Mouse (Mus musculus) midbrain, embryonic 13.5 days (tissue): ENCODE measurements at regions not wholly inside any gene's neighbourhood (a gene's known extent, or its start where the extent isn't known, plus 50 kb on each side); places are given as distances from the start of the nearest gene placed in this dataset.
A peak's percentile ranks its signal among the peaks of the same experiment; 100 is the strongest.

Source experiments
- ATAC-seq: fragments of 200-750 bp; cut with Nextera tagmentation; 2 replicates; pipeline ENCODE4 v1.8.0; 2017; ENCODE audit warnings: mild to moderate bottlenecking, moderate TSS enrichment, moderate library complexity
- H3K27ac ChIP-seq: fragments of 300-500 bp; sonication (generic); 2 replicates; pipeline ENCODE4 v1.5.1; 2015; ENCODE audit warnings: inconsistent platforms, mild to moderate bottlenecking, moderate library complexity
- H3K27me3 ChIP-seq: fragments of 300-500 bp; sonication (generic); 2 replicates; pipeline ENCODE4 v1.6.1; 2015; ENCODE audit warnings: mild to moderate bottlenecking, inconsistent platforms
- H3K36me3 ChIP-seq: fragments of 300-500 bp; sonication (generic); 2 replicates; pipeline ENCODE4 v1.6.1; 2015; ENCODE audit warnings: mild to moderate bottlenecking, inconsistent platforms
- H3K4me1 ChIP-seq: fragments of 300-500 bp; sonication (generic); replicated peaks from 2 replicates; pipeline ENCODE4 v1.6.1; 2015; ENCODE audit warnings: inconsistent platforms
- H3K4me2 ChIP-seq: fragments of 300-500 bp; sonication (generic); replicated peaks from 2 replicates; pipeline ENCODE4 v1.6.1; 2015; ENCODE audit warnings: moderate library complexity, mild to moderate bottlenecking, inconsistent platforms
- H3K4me3 ChIP-seq: fragments of 300-500 bp; sonication (generic); replicated peaks from 2 replicates; pipeline ENCODE4 v1.5.1; 2015; ENCODE audit warnings: mild to moderate bottlenecking, inconsistent platforms
- H3K9ac ChIP-seq: fragments of 300-500 bp; sonication (generic); replicated peaks from 2 replicates; pipeline ENCODE4 v1.6.1; 2015; ENCODE audit warnings: mild to moderate bottlenecking, inconsistent platforms
- H3K9me3 ChIP-seq: fragments of 300-500 bp; sonication (generic); 2 replicates; pipeline ENCODE4 v1.6.1; 2016; ENCODE audit warnings: mild to moderate bottlenecking, inconsistent platforms
- WGBS: fragments of 180-500 bp; shearing (Covaris S2); methylation state at CpG from one replicate; pipeline ENCODE4 v1.1.7; 2015; 5-methylcytosine and 5-hydroxymethylcytosine counted together

- H3K9me3 ChIP-seq = no peaks in the 10 kb centered on the region
- no peaks in the 10 kb centered on the region for H3K4me1 ChIP-seq
- no peak overlapping the region for H3K4me3 ChIP-seq
- no peak overlapping the region for H3K9ac ChIP-seq
- ATAC-seq = no peak
- H3K27ac ChIP-seq = no peak overlapping the region
- no peaks in the 10 kb centered on the region for H3K27me3 ChIP-seq
- H3K36me3 ChIP-seq = no peaks in the 10 kb centered on the region
- no peak overlapping the region for H3K4me2 ChIP-seq
- WGBS = 75% methylated on average over 3 of the region's 3 CpGs
Observed at GRCm38 (mm10) chr7:115020023-115020422, 276.5 kb downstream of the Insc start.

GRCm38 (mm10) chr7:115025803-115026202 is 282.3 kb downstream of the Insc start:
- H3K9ac ChIP-seq = no peak overlapping the region
- no peaks in the 10 kb centered on the region for H3K27me3 ChIP-seq
- H3K27ac ChIP-seq = no peak overlapping the region
- ATAC-seq = no peak
- no peaks in the 10 kb centered on the region for H3K36me3 ChIP-seq
- no peak overlapping the region for H3K4me3 ChIP-seq
- H3K4me2 ChIP-seq = no peak overlapping the region
- no peaks in the 10 kb centered on the region for H3K4me1 ChIP-seq
- H3K9me3 ChIP-seq = no peaks in the 10 kb centered on the region
- 79% methylated on average over 2 of the region's 2 CpGs for WGBS

- ATAC-seq = no peak
- 76% methylated on average over 1 of the region's 1 CpGs for WGBS
Observed at GRCm38 (mm10) chr7:115027685-115028084, 284.2 kb downstream of the Insc start.

GRCm38 (mm10) chr7:115033987-115034386 is 290.5 kb downstream of the Insc start:
- no peaks in the 10 kb centered on the region for H3K9me3 ChIP-seq
- H3K4me1 ChIP-seq = no peaks in the 10 kb centered on the region
- no peaks in the 10 kb centered on the region for H3K27me3 ChIP-seq
- WGBS = 82% methylated on average over 4 of the region's 4 CpGs
- ATAC-seq = no peak
- H3K27ac ChIP-seq = no peak overlapping the region
- no peak overlapping the region for H3K9ac ChIP-seq
- H3K4me3 ChIP-seq = no peak overlapping the region
- no peaks in the 10 kb centered on the region for H3K36me3 ChIP-seq
- H3K4me2 ChIP-seq = no peak overlapping the region

More at GRCm38 (mm10) chr7:115027685-115028084, 284.2 kb downstream of the Insc start:
- Histone ChIP-seq H3K27me3 (no peaks in the 10 kb centered on the region), H3K9me3 (no peaks in the 10 kb centered on the region), H3K27ac (no peak overlapping the region), H3K9ac (no peak overlapping the region), H3K4me1 (no peaks in the 10 kb centered on the region), H3K4me3 (no peak overlapping the region), H3K4me2 (no peak overlapping the region), H3K36me3 (no peaks in the 10 kb centered on the region)

- no peaks in the 10 kb centered on the region for H3K9me3 ChIP-seq
- no peak overlapping the region for H3K4me2 ChIP-seq
- H3K9ac ChIP-seq = no peak overlapping the region
- peaks cover 34% of the 10 kb centered on the region for H3K27me3 ChIP-seq
- peaks cover 14% of the 10 kb centered on the region for H3K4me1 ChIP-seq
- no peak overlapping the region for H3K4me3 ChIP-seq
- ATAC-seq = peak; percentile 37; the same call in 1 of the 2 replicates
- no peak overlapping the region for H3K27ac ChIP-seq
- no peaks in the 10 kb centered on the region for H3K36me3 ChIP-seq
Observed at GRCm38 (mm10) chr7:115055527-115055926, 312.0 kb downstream of the Insc start.

- Histone ChIP-seq H3K4me1 (peaks cover 14% of the 10 kb centered on the region), H3K9me3 (no peaks in the 10 kb centered on the region), H3K4me3 (no peak overlapping the region), H3K9ac (no peak overlapping the region), H3K4me2 (no peak overlapping the region), H3K27me3 (peaks cover 45% of the 10 kb centered on the region), H3K36me3 (no peaks in the 10 kb centered on the region), H3K27ac (no peak overlapping the region)
- WGBS = 22% methylated on average over 3 of the region's 3 CpGs
- ATAC-seq = peak; percentile 77
Observed at GRCm38 (mm10) chr7:115056992-115057645, 313.6 kb downstream of the Insc start.

- Histone ChIP-seq H3K9me3 (no peaks in the 10 kb centered on the region), H3K4me3 (no peak overlapping the region), H3K36me3 (no peaks in the 10 kb centered on the region), H3K4me1 (peaks cover 14% of the 10 kb centered on the region), H3K27me3 (peaks cover 50% of the 10 kb centered on the region), H3K9ac (no peak overlapping the region), H3K4me2 (no peak overlapping the region), H3K27ac (no peak overlapping the region)
- WGBS = 11% methylated on average over 3 of the region's 3 CpGs
- peak; percentile 50; the same call in 1 of the 2 replicates for ATAC-seq
Observed at GRCm38 (mm10) chr7:115057736-115058135, 314.2 kb downstream of the Insc start.

GRCm38 (mm10) chr7:115060171-115060570 is 316.7 kb downstream of the Insc start:
- ATAC-seq = no peak
- WGBS = 54% methylated on average over 5 of the region's 5 CpGs

GRCm38 (mm10) chr7:115062817-115063216 is 319.3 kb downstream of the Insc start:
- 79% methylated on average over 3 of the region's 3 CpGs for WGBS
- Histone ChIP-seq H3K4me3 (no peak overlapping the region), H3K4me2 (no peak overlapping the region), H3K4me1 (peaks cover 8% of the 10 kb centered on the region), H3K27ac (no peak overlapping the region), H3K36me3 (no peaks in the 10 kb centered on the region), H3K9me3 (no peaks in the 10 kb centered on the region), H3K9ac (no peak overlapping the region), H3K27me3 (peaks cover 44% of the 10 kb centered on the region)
- ATAC-seq = no peak

More at GRCm38 (mm10) chr7:115060171-115060570, 316.7 kb downstream of the Insc start:
- H3K4me1 ChIP-seq = peaks cover 20% of the 10 kb centered on the region
- no peak overlapping the region for H3K27ac ChIP-seq
- H3K36me3 ChIP-seq = no peaks in the 10 kb centered on the region
- H3K9ac ChIP-seq = no peak overlapping the region
- peaks cover 54% of the 10 kb centered on the region for H3K27me3 ChIP-seq
- H3K4me3 ChIP-seq = no peak overlapping the region
- H3K9me3 ChIP-seq = no peaks in the 10 kb centered on the region
- no peak overlapping the region for H3K4me2 ChIP-seq

GRCm38 (mm10) chr7:115067641-115068040 is 324.1 kb downstream of the Insc start:
- Histone ChIP-seq H3K9ac (no peak overlapping the region), H3K27me3 (peaks cover 5% of the 10 kb centered on the region), H3K4me3 (no peak overlapping the region), H3K4me1 (peaks cover 6% of the 10 kb centered on the region; the same call in 1 of the 2 replicates), H3K27ac (no peak overlapping the region), H3K36me3 (no peaks in the 10 kb centered on the region), H3K9me3 (no peaks in the 10 kb centered on the region), H3K4me2 (no peak overlapping the region)
- 91% methylated on average over 2 of the region's 2 CpGs for WGBS
- no peak for ATAC-seq

- ATAC-seq = no peak
- Histone ChIP-seq H3K36me3 (no peaks in the 10 kb centered on the region), H3K27ac (no peak overlapping the region), H3K9ac (no peak overlapping the region), H3K27me3 (no peaks in the 10 kb centered on the region), H3K4me2 (no peak overlapping the region), H3K4me3 (no peak overlapping the region), H3K9me3 (no peaks in the 10 kb centered on the region), H3K4me1 (no peaks in the 10 kb centered on the region)
- 77% methylated on average over 2 of the region's 2 CpGs for WGBS
Observed at GRCm38 (mm10) chr7:115073406-115073805, 329.9 kb downstream of the Insc start.

GRCm38 (mm10) chr7:115076781-115077180 is 333.3 kb downstream of the Insc start:
- H3K9me3 ChIP-seq = no peaks in the 10 kb centered on the region
- H3K27ac ChIP-seq = no peak overlapping the region
- WGBS = 89% methylated on average over 4 of the region's 4 CpGs
- no peak overlapping the region for H3K4me2 ChIP-seq
- H3K4me3 ChIP-seq = no peak overlapping the region
- no peaks in the 10 kb centered on the region for H3K4me1 ChIP-seq
- no peak for ATAC-seq
- no peaks in the 10 kb centered on the region for H3K36me3 ChIP-seq
- no peak overlapping the region for H3K9ac ChIP-seq
- H3K27me3 ChIP-seq = no peaks in the 10 kb centered on the region
